Mouse (Mus musculus): ENCODE data around the gene Camkmt. TPM values are rescaled to one million over a fixed set of nuclear protein-coding genes. Genes with fewer than 3 reads are reported as not detected.

The Camkmt gene
- polyA plus RNA-seq, 1 experiment, result 3.3 TPM

- no peak overlapping the region for H3K4me3 ChIP-seq (ENCODE audit: extremely low read depth, insufficient read depth, insufficient read length)
- no peak for DNase-seq (ENCODE audit: low read depth in 1 of 2, low spot score in 2 of 2)
- H3K27me3 ChIP-seq (ENCODE audit: control insufficient read depth, insufficient read depth, low read length), result no peaks in the 10 kb centered on the region
- no peaks in the 10 kb centered on the region for H3K36me3 ChIP-seq (ENCODE audit: control insufficient read depth, insufficient read depth, low read length)
- TF ChIP-seq CTCF (IDR thresholded peaks at IDR 0.05; ENCODE audit: extremely low read depth, insufficient read depth, insufficient read length, insufficient replicate concordance), result no peak
- TF ChIP-seq POLR2A (IDR thresholded peaks at IDR 0.05; ENCODE audit: low read depth, low read length), result no peak
- WGBS, result 93% methylated on average over 10 of the region's 10 CpGs
- no peak overlapping the region for H3K27ac ChIP-seq (ENCODE audit: insufficient read depth, low read length)
- no peaks in the 10 kb centered on the region for H3K4me1 ChIP-seq (ENCODE audit: control insufficient read depth, insufficient read depth, insufficient read length)
Measured at GRCm38 (mm10) chr17:85335464-85335863, 245.1 kb downstream of the Camkmt start.

- 88% methylated on average over 7 of the region's 7 CpGs for WGBS
- H3K36me3 ChIP-seq (ENCODE audit: control insufficient read depth, insufficient read depth, low read length), result no peaks in the 10 kb centered on the region
- TF ChIP-seq CTCF (IDR thresholded peaks at IDR 0.05; ENCODE audit: extremely low read depth, insufficient read depth, insufficient read length, insufficient replicate concordance), result no peak
- no peaks in the 10 kb centered on the region for H3K27me3 ChIP-seq (ENCODE audit: control insufficient read depth, insufficient read depth, low read length)
- H3K4me1 ChIP-seq (ENCODE audit: control insufficient read depth, insufficient read depth, insufficient read length), result no peaks in the 10 kb centered on the region
- H3K27ac ChIP-seq (ENCODE audit: insufficient read depth, low read length), result no peak overlapping the region
- DNase-seq (ENCODE audit: low read depth in 1 of 2, low spot score in 2 of 2), result no peak
- H3K4me3 ChIP-seq (ENCODE audit: extremely low read depth, insufficient read depth, insufficient read length), result no peak overlapping the region
Measured at GRCm38 (mm10) chr17:85337666-85338065, 247.3 kb downstream of the Camkmt start.

- Histone ChIP-seq H3K4me1 (ENCODE audit: control insufficient read depth, insufficient read depth, insufficient read length) (no peaks in the 10 kb centered on the region), H3K36me3 (ENCODE audit: control insufficient read depth, insufficient read depth, low read length) (no peaks in the 10 kb centered on the region), H3K4me3 (ENCODE audit: extremely low read depth, insufficient read depth, insufficient read length) (no peak overlapping the region), H3K27me3 (ENCODE audit: control insufficient read depth, insufficient read depth, low read length) (no peaks in the 10 kb centered on the region), H3K27ac (ENCODE audit: insufficient read depth, low read length) (no peak overlapping the region)
- no peak for TF ChIP-seq POLR2A (IDR thresholded peaks at IDR 0.05; ENCODE audit: low read depth, low read length)
- no peak for TF ChIP-seq CTCF (IDR thresholded peaks at IDR 0.05; ENCODE audit: extremely low read depth, insufficient read depth, insufficient read length, insufficient replicate concordance)
- 82% methylated on average over 18 of the region's 18 CpGs for WGBS
- DNase-seq (ENCODE audit: low read depth in 1 of 2, low spot score in 2 of 2), result no peak
Measured at GRCm38 (mm10) chr17:85341134-85341700, 250.9 kb downstream of the Camkmt start.

GRCm38 (mm10) chr17:85342471-85342870 lies 252.1 kb downstream of the Camkmt start:
- WGBS, result 81% methylated on average over 5 of the region's 5 CpGs
- TF ChIP-seq CTCF (IDR thresholded peaks at IDR 0.05; ENCODE audit: extremely low read depth, insufficient read depth, insufficient read length, insufficient replicate concordance), result no peak
- TF ChIP-seq POLR2A (IDR thresholded peaks at IDR 0.05; ENCODE audit: low read depth, low read length), result no peak

GRCm38 (mm10) chr17:85343435-85343834 lies 253.1 kb downstream of the Camkmt start:
- Histone ChIP-seq H3K4me3 (ENCODE audit: extremely low read depth, insufficient read depth, insufficient read length) (no peak overlapping the region), H3K4me1 (ENCODE audit: control insufficient read depth, insufficient read depth, insufficient read length) (no peaks in the 10 kb centered on the region), H3K27ac (ENCODE audit: insufficient read depth, low read length) (no peak overlapping the region), H3K36me3 (ENCODE audit: control insufficient read depth, insufficient read depth, low read length) (no peaks in the 10 kb centered on the region), H3K27me3 (ENCODE audit: control insufficient read depth, insufficient read depth, low read length) (no peaks in the 10 kb centered on the region)
- no peak for DNase-seq (ENCODE audit: low read depth in 1 of 2, low spot score in 2 of 2)
- no peak for TF ChIP-seq POLR2A (IDR thresholded peaks at IDR 0.05; ENCODE audit: low read depth, low read length)
- TF ChIP-seq CTCF (IDR thresholded peaks at IDR 0.05; ENCODE audit: extremely low read depth, insufficient read depth, insufficient read length, insufficient replicate concordance), result no peak
- 86% methylated on average over 13 of the region's 13 CpGs for WGBS

More at GRCm38 (mm10) chr17:85342471-85342870, 252.1 kb downstream of the Camkmt start:
- H3K27ac ChIP-seq (ENCODE audit: insufficient read depth, low read length), result no peak overlapping the region
- H3K27me3 ChIP-seq (ENCODE audit: control insufficient read depth, insufficient read depth, low read length), result no peaks in the 10 kb centered on the region
- no peak overlapping the region for H3K4me3 ChIP-seq (ENCODE audit: extremely low read depth, insufficient read depth, insufficient read length)
- DNase-seq (ENCODE audit: low read depth in 1 of 2, low spot score in 2 of 2), result no peak
- H3K4me1 ChIP-seq (ENCODE audit: control insufficient read depth, insufficient read depth, insufficient read length), result no peaks in the 10 kb centered on the region
- H3K36me3 ChIP-seq (ENCODE audit: control insufficient read depth, insufficient read depth, low read length), result no peaks in the 10 kb centered on the region

GRCm38 (mm10) chr17:85346701-85347100 lies 256.3 kb downstream of the Camkmt start:
- H3K27me3 ChIP-seq (ENCODE audit: control insufficient read depth, insufficient read depth, low read length), result no peaks in the 10 kb centered on the region
- WGBS, result 87% methylated on average over 6 of the region's 6 CpGs
- DNase-seq (ENCODE audit: low read depth in 1 of 2, low spot score in 2 of 2), result no peak
- no peaks in the 10 kb centered on the region for H3K36me3 ChIP-seq (ENCODE audit: control insufficient read depth, insufficient read depth, low read length)
- TF ChIP-seq CTCF (IDR thresholded peaks at IDR 0.05; ENCODE audit: extremely low read depth, insufficient read depth, insufficient read length, insufficient replicate concordance) (no peak), POLR2A (IDR thresholded peaks at IDR 0.05; ENCODE audit: low read depth, low read length) (no peak)
- no peak overlapping the region for H3K4me3 ChIP-seq (ENCODE audit: extremely low read depth, insufficient read depth, insufficient read length)
- H3K4me1 ChIP-seq (ENCODE audit: control insufficient read depth, insufficient read depth, insufficient read length), result no peaks in the 10 kb centered on the region
- H3K27ac ChIP-seq (ENCODE audit: insufficient read depth, low read length), result no peak overlapping the region

- TF ChIP-seq POLR2A (IDR thresholded peaks at IDR 0.05; ENCODE audit: low read depth, low read length) (no peak), CTCF (IDR thresholded peaks at IDR 0.05; ENCODE audit: extremely low read depth, insufficient read depth, insufficient read length, insufficient replicate concordance) (no peak)
- no peak overlapping the region for H3K4me3 ChIP-seq (ENCODE audit: extremely low read depth, insufficient read depth, insufficient read length)
- H3K27me3 ChIP-seq (ENCODE audit: control insufficient read depth, insufficient read depth, low read length), result no peaks in the 10 kb centered on the region
- no peaks in the 10 kb centered on the region for H3K36me3 ChIP-seq (ENCODE audit: control insufficient read depth, insufficient read depth, low read length)
- no peak for DNase-seq (ENCODE audit: low read depth in 1 of 2, low spot score in 2 of 2)
- WGBS, result 91% methylated on average over 8 of the region's 8 CpGs
- no peak overlapping the region for H3K27ac ChIP-seq (ENCODE audit: insufficient read depth, low read length)
- no peaks in the 10 kb centered on the region for H3K4me1 ChIP-seq (ENCODE audit: control insufficient read depth, insufficient read depth, insufficient read length)
Measured at GRCm38 (mm10) chr17:85349331-85349935, 259.1 kb downstream of the Camkmt start.
